Mouse (Mus musculus): Measurements from ENCODE around the gene Nf2. TPM values are rescaled to one million over a fixed set of nuclear protein-coding genes. Genes with fewer than 3 reads are reported as not detected.
A peak's percentile ranks its signal among the peaks of the same experiment; 100 is the strongest.
"Not testable (repeated sequence)": the region's sequence is repeated elsewhere in the genome, so short reads cannot be mapped to it uniquely, and the experiment has no call there.

The Nf2 gene
- polyA plus RNA-seq, 1 experiment: 67.9 TPM

DNA sequence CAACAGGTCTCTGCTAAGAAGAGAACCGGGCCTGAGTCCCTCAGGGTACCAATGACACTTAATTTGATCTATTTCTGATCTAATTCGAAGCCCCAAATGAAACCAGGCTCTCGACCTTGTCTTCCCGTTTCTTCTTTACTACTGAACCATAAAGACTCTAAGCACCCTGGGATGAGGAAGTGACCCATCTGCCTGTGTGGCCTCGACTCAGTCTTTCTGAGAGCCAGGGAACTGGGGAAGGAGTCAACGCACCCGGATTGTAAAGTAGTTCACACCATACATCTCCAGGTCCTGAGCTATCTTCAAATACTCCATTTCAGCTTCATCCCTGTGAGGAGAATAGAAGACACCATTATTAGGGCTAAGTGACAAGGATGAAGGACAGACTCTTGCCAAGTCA, 45.9 kb downstream of the Nf2 start:
- DNase-seq (ENCODE audit: extremely low spot score in 1 of 2, low spot score in 1 of 2): no peak

DNA sequence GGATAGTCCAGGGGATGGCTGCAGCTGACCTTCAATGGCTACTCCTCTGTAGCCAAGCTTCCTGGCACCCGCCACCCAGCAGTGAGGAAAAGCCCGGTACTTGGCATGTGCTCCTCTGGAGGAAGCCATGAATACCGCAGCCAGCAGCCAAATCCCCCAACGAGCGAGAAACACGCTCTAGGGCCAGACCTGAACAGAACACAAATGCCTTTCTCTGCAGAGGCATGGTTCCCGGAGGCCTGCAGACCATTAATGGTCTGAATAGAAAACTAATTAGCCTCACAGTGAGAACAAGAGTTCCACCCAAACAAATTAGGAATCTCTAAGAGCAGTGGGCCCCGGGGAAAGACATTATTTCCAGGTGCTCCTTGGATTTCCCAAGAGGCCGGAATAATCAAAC, 46.3 kb downstream of the Nf2 start:
- DNase-seq (ENCODE audit: extremely low spot score in 1 of 2, low spot score in 1 of 2): peak; percentile 20 to 60

DNA sequence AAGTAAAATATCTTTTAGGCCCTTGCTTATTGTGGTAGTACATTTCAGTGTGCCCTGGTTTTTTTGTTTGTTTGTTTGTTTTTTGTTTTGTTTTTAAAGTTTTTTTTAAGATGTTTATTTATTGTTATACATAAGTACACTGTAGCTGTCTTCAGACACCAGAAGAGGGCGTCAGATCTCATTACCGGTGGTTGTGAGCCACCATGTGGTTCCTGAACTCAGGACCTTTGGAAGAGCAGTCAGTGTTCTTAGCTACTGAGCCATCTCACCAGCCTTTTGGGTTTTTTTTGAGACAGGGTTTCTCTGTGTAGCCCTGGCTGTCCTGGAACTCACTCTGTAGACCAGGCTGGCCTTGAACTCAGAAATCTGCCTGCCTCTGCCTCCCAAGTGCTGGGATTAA, 46.9 kb downstream of the Nf2 start:
- DNase-seq (ENCODE audit: extremely low spot score in 1 of 2, low spot score in 1 of 2): not testable (repeated sequence)

DNA sequence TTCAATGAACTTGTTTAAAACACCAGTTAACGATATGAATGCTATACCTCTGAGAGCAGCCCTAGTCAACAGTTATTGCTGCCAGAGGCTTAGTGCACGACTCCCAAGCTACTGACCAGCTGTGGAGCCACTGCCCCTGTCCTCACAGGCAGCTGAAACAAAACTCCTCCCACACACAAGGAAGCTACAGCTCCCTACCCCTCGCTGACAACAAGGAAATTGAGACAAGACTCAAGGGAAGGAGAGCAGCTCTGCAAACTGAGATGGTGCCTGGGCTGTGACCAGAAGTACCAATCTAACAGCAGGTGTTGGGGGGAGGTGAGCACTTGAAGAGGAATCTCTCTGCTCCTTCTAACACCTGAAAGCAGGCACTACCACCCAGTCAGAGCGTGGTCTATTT, 48.7 kb downstream of the Nf2 start:
- DNase-seq (ENCODE audit: extremely low spot score in 1 of 2, low spot score in 1 of 2): no peak

DNA sequence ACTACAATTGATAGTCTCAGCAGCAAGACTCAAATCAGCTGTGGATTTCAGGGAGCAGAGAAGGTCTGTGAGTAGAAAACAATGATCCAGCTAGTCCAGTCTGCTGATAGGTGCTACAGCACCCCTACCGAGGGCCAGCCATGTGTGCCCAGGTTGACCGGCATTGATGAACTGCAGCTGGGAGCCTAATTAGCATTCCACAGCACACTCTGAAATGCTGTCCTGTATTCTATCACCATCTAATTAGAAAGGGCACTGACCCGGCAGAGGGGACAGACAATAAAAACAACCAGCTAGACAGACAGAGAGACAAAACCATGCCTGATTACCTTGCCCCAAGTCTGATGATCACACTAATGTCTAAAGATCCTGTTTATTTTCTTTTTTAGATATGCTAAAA, 56.3 kb downstream of the Nf2 start:
- DNase-seq (ENCODE audit: extremely low spot score in 1 of 2, low spot score in 1 of 2): no peak

DNA sequence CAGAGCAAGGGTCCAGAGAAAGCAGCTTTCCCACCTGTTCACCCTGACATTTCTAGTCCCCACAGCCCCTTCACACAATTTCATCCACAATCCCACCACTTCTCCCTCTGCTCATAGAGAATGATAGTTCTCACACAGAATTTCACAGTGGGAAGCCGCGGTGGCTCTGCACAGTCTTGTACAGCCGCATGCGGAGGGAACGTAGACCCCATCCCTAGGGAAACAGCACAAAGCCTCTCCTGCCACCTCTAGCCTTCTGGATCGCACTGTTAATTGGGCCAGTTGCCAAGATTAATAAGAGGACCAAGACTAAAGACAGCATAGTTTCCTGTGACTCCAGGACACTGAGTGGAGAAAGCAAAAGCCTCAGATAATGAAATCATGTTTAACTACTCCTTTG, 57.8 kb downstream of the Nf2 start:
- DNase-seq (ENCODE audit: extremely low spot score in 1 of 2, low spot score in 1 of 2): no peak

DNA sequence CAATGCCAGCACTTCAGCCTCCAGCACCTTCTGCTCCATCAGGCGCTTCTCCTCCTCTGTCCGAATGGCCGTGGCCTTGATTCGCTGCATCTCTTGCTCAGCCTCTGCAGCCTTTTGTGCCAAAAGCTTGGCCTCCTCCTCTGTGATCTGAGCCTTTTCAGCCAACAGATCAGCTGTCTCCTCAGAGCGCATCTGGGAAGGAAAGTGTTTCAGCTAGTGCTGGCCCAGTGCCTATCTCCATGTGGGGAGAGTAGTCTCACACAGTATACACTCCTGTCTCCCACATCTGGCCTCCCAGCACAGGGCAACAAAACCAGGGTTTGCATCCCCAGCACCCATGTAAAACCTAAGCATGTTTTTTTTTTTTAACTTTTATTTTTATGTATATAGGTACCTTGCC, 59.6 kb downstream of the Nf2 start:
- DNase-seq (ENCODE audit: extremely low spot score in 1 of 2, low spot score in 1 of 2): no peak

DNA sequence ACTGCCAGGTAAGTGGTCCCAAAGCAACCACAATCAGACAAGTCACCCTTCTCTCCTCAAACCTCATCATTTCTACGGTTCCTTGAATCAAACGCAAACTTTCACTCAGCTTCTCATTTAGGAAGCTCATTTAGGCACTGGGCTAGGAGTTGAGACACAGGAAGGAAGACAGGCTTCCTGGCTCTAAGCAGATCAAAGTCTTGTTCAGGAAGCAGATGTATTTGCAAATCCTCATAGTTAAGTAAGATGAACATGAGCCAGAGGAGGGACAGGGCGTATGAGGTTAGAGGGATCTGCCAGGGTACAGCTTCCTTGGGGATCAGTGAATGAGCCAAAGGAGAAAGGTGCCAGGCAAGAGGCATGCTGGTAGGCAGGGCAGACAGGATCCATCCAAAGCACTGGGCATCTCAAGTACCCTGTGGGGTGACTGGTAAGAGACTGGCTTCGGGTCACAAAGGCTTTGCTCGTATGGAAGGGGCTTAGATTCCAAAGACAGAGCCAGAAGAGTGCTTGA, 64.7 kb downstream of the Nf2 start:
- DNase-seq (ENCODE audit: extremely low spot score in 1 of 2, low spot score in 1 of 2): no peak

DNA sequence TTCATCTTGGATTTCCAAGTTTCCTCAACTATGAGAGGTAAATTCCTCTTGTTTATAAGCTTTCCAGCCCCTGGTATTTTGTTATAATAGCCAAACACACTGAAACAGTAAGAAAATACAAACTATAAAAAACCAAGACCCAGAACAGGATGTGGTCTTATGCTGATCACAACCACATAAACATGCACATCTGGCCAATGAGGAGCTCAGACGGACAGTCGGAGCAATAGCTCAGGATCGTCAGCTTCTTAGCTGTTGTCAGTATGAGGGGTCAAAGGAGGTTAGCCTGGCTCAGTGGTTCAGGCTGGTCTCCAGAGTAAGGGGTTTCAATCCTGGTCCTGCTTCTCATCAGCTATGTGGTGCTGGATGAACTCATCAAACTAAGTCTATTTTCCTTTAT, 66.2 kb downstream of the Nf2 start:
- no peak for DNase-seq (ENCODE audit: extremely low spot score in 1 of 2, low spot score in 1 of 2)

DNA sequence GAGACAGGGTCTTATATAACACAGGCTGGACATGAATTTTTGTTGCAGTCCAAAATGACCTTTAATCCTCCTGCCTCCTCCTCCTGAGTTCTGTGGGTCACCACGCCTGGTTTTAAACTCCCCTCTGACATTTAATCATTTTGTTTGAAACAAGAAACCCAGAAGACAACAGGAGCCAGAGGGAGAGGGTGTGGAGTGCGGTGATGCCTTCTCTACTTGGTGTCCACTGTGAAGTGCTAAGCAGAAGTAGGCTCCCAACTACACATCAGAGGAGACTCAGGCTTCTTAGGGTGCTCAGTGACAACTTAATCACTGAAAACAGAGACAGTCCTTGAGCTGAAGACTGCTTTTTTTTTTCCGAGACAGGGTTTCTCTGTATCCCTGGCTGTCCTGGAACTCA, 68.4 kb downstream of the Nf2 start:
- DNase-seq (ENCODE audit: extremely low spot score in 1 of 2, low spot score in 1 of 2): no peak

DNA sequence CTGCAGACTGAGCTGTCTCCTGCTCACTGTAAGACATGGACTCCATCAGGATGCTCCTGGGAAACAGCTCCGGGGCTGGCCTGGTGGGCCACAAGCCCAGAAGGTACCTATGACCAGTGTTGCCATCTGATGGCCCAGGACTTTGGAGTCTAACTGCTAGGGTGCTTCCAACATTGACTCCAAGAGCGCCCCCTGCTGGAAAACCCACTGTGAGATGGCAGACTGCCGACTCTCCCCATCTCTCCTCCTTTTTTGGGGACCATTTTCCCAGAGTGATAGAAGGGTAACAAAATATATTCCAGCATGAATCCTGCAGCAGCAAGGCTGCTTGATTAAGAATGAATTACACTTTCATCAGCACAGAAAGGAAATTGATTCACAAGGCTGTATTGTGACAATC, 76.4 kb downstream of the Nf2 start:
- DNase-seq (ENCODE audit: extremely low spot score in 1 of 2, low spot score in 1 of 2): peak in 1 of 2 experiments; percentile 82

DNA sequence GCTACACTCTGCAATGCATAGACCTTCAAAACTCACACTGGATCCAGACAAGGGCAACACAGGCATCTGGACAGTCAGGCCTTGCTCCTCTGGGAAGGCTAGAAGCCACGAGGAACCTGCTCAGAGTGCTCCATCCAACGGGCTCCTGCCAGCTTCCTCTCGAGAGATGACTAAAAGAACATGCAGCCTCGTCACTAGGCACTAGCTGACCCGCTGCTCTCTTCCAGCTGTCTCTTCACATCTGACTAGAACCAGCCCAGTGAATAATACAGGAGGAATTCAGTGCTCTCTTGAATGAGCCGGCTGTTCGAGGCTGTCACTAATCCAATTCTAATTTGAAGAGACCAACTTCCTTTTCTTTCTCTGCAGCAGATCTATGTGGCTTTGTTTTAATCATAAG, 77.6 kb downstream of the Nf2 start:
- DNase-seq (ENCODE audit: extremely low spot score in 1 of 2, low spot score in 1 of 2): no peak

DNA sequence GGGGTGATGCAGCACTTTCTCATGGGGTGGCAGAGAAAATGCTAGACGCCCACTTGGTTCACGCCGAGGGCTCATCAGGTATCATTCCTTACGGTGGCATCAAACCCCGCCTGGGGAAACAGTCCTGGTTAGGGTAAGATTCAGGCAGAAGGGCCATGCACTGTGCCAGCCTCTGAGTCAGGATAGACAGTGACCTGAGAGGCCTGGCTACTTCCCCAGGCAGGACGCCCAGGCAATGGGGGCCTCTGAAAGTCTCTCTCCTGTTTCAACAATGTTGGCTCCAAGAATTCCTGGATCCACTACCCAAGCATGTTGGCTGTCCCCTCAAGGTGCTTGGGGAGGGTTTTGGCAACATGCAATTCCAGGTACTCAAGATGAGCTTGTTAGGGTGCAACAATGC, 79.5 kb downstream of the Nf2 start:
- no peak for DNase-seq (ENCODE audit: extremely low spot score in 1 of 2, low spot score in 1 of 2)

DNA sequence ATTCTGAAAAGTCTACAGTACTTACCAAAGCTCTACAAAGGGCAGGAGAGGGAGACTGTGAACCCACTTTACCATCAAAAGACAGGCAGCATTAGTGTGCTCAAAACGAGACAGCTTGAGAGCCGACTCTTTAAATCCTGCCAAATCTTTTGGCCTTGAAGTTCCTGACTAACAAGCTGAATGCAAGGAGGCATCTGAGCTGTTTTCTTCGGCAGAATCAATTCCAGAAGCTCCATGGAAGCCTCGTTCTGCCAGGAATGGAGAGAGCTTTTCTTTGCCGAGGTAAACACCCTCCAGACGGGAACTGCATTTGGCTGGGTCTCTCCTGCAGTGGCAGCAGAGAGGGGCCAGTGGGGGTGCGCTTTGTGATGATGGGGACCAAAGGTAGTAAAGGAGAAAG, 80.0 kb downstream of the Nf2 start:
- no peak for DNase-seq (ENCODE audit: extremely low spot score in 1 of 2, low spot score in 1 of 2)

DNA sequence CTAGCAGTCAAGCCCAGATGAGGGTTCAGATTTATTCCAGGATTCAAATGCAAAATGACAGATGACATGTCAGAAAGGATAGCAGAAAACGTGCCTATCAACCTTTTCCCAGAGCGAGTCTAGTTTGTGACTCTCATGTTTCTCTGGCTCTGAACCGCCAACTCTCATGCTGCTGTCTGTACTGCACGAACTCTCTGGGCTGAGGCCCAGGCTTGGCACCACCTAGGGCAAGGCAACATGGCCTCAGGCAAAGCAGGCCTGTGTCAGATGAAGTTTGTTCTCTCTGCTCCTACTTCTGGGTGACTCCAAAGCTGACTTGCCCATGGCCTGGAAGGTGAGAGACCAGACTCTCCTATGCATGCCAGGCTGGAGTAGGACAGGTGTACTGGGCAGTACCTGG, 80.9 kb downstream of the Nf2 start:
- DNase-seq (ENCODE audit: extremely low spot score in 1 of 2, low spot score in 1 of 2): no peak

DNA sequence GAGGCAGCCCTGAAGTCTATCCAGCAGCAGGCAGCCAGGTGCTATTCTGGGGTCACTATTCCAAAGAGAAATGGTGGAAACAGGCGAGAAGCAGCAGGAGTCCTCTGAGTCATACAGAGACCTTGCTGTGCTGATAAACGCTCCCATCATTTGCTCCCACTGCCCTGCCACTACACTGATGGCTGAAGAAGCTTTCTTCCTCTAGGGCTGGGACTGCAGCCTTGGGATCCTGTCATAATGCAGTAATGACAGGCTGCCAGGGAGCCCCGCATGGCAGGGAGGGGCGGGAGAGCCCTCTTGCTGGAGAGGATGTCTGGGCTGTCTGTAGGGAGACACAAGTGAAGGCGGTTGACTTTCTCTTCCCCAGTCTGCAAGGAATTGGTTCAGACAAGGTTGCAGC, 84.9 kb downstream of the Nf2 start:
- no peak for DNase-seq (ENCODE audit: extremely low spot score in 1 of 2, low spot score in 1 of 2)

DNA sequence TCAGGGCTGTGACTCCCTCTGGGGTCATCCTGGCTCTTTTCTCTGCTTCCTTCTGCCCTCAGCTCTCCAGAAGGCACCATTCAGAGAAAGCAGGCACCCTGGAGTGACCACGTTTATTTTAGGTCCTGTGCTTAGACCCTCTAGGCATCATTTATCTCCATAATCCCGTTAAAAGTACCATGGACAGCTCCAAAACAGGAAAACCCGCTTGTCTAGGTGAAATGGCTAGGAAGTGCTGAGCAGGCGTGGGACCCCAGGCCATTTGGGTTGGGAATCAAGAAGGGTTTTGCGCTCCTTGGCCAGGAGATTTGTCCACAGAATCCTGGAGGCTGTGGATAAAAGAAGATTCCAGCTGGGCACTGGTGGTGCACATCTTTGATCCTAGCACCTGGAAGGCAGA, 85.7 kb downstream of the Nf2 start:
- no peak for DNase-seq (ENCODE audit: extremely low spot score in 1 of 2, low spot score in 1 of 2)

DNA sequence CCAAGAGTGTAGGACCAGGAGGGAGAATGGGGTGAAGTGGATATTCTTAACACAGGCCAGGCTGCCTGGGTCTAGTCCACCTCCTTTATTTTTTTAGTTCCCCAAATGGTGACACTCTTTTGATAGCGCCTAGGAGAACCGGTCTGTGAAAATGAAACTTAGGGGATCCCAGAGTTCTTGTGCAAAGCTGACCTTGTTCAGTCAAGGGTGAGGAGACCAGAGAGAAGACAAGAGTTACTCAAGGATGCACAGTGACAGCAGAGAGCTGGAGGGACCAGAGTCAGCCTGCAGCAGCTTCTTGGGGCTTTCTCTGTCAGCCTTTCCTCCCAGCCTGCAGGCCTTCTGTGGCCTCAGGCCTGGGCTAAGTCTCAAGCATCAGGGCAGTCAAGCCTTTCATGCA, 86.8 kb downstream of the Nf2 start:
- no peak for DNase-seq (ENCODE audit: extremely low spot score in 1 of 2, low spot score in 1 of 2)

DNA sequence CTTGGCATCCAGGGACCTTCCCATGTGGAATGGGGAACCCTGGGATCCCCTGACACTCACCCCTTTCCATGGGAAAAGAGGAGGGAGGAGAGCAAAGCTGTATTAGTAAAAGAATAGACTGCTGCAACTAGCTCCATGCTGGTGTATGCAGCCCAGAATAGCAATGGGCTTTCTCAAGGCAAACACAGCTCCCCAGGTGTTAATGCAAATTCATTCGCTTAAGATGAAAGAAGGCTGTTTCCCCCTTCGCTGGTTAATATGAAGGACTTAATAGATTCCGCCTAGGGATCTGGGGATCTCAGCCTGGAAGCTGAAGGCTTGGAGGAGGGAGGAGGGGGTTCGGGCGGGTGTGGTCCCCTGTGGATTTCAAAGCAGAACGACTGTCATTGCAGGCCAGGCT, 87.3 kb downstream of the Nf2 start:
- DNase-seq (ENCODE audit: extremely low spot score in 1 of 2, low spot score in 1 of 2): no peak

DNA sequence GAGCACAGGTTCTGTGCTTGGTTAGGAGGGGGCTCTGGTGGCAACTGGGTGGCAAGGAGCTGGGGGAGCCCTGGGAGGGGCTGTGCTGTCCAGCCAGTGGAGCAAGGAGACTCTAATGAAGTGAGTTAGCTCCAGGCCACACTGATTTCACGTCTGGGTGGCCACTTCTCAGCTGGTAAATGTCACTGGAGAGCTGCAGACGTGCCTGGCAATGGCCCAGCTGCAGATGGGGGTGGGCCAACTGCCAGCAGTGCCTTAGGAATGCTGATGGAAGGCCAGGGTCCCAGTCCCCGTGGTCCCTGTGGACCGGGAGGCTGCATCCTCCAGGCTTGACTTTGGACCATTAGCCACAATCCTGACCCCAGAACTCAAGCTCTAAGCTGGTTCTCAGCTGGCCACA, 88.9 kb downstream of the Nf2 start:
- no peak for DNase-seq (ENCODE audit: extremely low spot score in 1 of 2, low spot score in 1 of 2)

DNA sequence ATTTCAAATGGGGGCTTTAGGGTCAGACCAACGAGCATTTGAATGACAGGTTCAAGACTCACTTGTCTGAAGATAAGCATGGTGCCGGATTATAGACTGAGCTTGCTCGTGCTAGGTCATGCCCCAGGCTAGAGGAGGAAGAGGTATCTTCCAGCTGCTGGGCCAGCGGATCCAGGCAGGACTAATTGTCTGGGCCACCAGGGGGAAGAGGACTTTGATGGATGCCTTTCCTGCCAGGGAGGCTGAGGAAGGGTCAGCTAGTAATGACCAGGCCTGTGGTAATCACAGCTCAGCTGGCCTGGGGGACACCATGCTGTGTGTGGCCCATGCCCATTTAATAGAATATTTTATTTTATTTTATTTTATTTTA, 91.6 kb downstream of the Nf2 start:
- DNase-seq (ENCODE audit: extremely low spot score in 1 of 2, low spot score in 1 of 2): no peak

DNA sequence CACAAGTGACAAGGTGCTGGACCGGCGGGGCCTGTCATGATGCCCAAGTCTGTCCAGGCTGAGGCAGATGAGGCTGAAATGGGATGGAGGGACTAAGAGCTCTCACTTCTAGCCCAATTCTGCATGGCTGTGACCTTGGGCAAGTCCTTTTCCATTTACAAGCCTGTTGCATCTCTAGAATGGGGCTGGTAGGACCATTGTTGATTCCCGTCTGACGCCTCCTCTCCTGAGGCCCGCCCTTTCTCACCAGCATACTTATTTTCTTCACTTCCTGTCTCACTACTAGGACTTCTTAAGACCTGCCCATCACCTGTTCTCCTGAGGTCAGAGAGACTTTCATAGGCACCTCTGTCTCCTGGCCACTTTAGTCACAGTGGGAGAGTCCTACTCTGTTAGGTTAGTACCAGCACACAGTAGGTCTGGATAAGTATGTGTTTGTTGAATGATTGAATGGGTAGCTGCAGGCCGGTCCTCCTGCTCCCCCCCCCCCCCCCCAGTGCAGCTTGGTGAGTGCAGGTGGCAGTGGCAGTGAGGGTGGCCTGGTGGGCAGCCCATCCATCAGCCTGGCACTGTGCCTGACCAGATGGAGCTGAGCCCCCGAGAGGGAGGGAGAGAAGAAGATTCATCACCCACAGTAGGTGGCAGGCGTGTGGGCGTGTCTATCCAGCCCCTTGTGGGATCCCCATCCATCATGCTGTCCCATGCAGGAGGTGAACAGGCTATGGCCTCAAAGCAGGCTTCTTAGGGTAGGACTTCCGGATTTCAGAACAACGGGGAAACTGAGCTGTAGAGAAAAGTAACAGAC, 92.2 kb downstream of the Nf2 start:
- no peak for DNase-seq (ENCODE audit: extremely low spot score in 1 of 2, low spot score in 1 of 2)

DNA sequence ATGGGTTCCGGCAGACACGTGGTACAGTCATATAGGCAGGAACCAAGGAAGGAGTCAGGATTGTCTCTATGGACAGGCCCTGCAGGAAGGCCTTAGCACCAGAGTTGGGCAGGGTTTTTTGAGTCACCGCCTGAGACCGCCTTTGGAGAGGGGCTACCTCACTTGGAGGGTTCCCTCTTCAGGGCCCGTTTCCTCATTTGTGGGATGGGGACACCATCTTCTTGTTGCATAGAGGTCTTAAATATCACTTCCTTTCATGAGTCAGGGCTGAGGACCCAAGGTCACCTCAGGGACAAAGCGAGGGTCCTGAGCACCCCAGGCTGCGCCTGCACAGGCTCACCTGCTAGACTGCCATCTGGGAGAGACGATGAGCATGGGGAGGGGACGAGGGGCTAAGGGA, 92.9 kb downstream of the Nf2 start:
- DNase-seq (ENCODE audit: extremely low spot score in 1 of 2, low spot score in 1 of 2): no peak
